Mouse (Mus musculus): Measurements from ENCODE around the gene Lsm6. TPM values are rescaled to one million over a fixed set of nuclear protein-coding genes. Genes with fewer than 3 reads are reported as not detected.
"Not testable (repeated sequence)": the region's sequence is repeated elsewhere in the genome, so short reads cannot be mapped to it uniquely, and the experiment has no call there.

Gene Lsm6
- polyA plus RNA-seq, 1 experiment from 2014 or later: 260 TPM

DNA sequence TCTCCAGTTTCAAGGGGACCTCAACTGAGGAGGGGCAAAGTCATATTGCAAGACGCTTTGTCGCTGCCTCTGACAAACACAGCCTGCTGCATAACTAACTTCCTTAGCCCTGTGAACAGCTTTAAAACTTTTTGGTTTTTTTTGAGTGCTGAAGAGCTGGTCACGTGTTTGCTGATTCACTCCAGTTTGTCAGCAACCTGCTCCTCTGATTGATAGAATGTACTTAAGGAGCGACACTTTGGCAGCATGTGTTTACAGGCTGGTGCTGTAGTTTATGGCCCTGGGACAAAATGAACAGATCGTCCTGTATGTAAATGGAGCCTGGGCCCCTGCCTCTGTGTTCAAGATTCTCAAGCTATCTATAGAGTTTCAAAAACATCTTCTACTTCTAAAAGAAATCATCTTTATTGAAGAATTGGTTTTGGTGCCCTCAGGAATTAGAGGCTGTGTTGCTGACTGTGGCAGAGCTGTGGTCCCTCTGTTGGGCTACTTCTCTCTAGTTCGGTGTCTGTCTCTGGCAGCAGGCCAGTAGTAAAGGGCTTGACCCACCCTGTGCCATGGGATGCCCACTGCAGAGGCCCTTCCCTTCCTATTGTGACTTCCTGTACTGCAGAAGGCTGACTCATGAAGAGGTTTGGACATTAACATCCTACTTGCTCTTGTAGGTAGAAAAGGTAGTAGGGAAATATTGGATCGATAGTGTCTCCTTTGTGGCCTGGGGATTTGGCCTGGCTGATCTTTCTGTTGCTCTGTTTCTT is 17.9 kb upstream of the Lsm6 start:
- WGBS: 57% methylated on average over 7 of the region's 7 CpGs
- H3K4me3 ChIP-seq (ENCODE audit: low read depth, low read length): no peak overlapping the region
- no peak for ATAC-seq (ENCODE audit: insufficient number of reproducible peaks, insufficient read depth, low FRiP score, low read depth)

DNA sequence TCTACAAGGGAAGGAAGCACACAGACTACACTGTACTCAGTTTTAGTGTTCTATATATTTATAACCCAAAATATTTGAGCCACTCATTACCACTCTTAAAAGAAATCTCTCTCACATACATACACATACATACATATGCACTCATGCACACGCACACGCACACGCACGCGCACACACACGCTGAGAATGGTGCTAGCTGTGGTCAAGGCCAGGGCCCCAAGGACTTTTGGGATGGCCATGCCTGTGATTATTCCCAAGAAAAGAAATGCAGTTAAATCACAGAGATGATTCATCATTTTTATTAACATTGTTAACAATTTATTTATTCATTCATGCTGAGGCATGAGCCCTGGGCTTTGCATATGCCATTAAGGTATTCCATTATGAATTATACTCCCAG is 15.2 kb upstream of the Lsm6 start:
- Histone ChIP-seq H3K27me3 (ENCODE audit: control insufficient read depth, insufficient read depth, low read length) (no peaks in the 10 kb centered on the region), H3K4me3 (ENCODE audit: low read depth, low read length) (no peak overlapping the region), H3K9me3 (ENCODE audit: control insufficient read depth, low read depth, low read length) (no peaks in the 10 kb centered on the region), H3K36me3 (ENCODE audit: control insufficient read depth, insufficient read depth, low read length) (no peaks in the 10 kb centered on the region), H3K9ac (replicated peaks; ENCODE audit: low read depth, low read length) (no peak overlapping the region), H3K4me2 (replicated peaks; ENCODE audit: low read depth, low read length) (no peak overlapping the region), H3K4me1 (ENCODE audit: control insufficient read depth, insufficient read depth, low read length) (0 out of 2 replicates have a peak, but pooled peaks cover 2% of the 10 kb centered on the region), H3K27ac (ENCODE audit: low read length) (no peak overlapping the region)
- WGBS: 89% methylated on average over 6 of the region's 6 CpGs
- ATAC-seq (ENCODE audit: insufficient number of reproducible peaks, insufficient read depth, low FRiP score, low read depth): no peak

More for the DNA sequence above, 17.9 kb upstream of the Lsm6 start:
- no peak overlapping the region for H3K4me2 ChIP-seq (replicated peaks; ENCODE audit: low read depth, low read length)
- no peaks in the 10 kb centered on the region for H3K36me3 ChIP-seq (ENCODE audit: control insufficient read depth, insufficient read depth, low read length)
- H3K9ac ChIP-seq (replicated peaks; ENCODE audit: low read depth, low read length): no peak overlapping the region
- no peaks in the 10 kb centered on the region for H3K9me3 ChIP-seq (ENCODE audit: control insufficient read depth, low read depth, low read length)
- no peak overlapping the region for H3K27ac ChIP-seq (ENCODE audit: low read length)
- H3K4me1 ChIP-seq (ENCODE audit: control insufficient read depth, insufficient read depth, low read length): 0 out of 2 replicates have a peak, but pooled peaks cover 2% of the 10 kb centered on the region
- H3K27me3 ChIP-seq (ENCODE audit: control insufficient read depth, insufficient read depth, low read length): no peaks in the 10 kb centered on the region

DNA sequence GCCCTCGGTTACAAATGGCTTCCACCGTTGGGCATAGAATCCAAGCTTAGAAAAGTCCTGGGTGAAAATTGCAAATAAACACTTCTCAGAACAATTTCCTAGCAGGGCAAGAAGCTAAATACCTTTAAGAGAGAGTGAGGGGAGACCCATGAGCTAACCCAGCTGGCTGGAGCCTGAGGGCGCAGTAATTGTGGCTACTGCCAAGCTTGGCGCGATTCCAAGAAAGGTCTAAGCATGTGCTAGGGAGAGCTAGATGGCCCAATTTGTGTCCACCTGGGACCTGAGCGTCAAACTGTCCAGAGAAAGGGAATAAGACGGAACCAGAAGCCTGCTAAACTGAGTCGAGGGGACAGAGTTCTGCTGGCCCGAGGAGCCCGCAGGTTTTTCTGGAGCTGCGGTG is 7.5 kb upstream of the Lsm6 start:
- WGBS: 74% methylated on average over 11 of the region's 11 CpGs
- Histone ChIP-seq H3K36me3 (ENCODE audit: control insufficient read depth, insufficient read depth, low read length) (no peaks in the 10 kb centered on the region), H3K9me3 (ENCODE audit: control insufficient read depth, low read depth, low read length) (no peaks in the 10 kb centered on the region), H3K4me3 (ENCODE audit: low read depth, low read length) (no peak overlapping the region), H3K27me3 (ENCODE audit: control insufficient read depth, insufficient read depth, low read length) (no peaks in the 10 kb centered on the region), H3K27ac (ENCODE audit: low read length) (no peak overlapping the region), H3K9ac (replicated peaks; ENCODE audit: low read depth, low read length) (no peak overlapping the region), H3K4me1 (ENCODE audit: control insufficient read depth, insufficient read depth, low read length) (no peaks in the 10 kb centered on the region), H3K4me2 (replicated peaks; ENCODE audit: low read depth, low read length) (no peak overlapping the region)
- no peak for ATAC-seq (ENCODE audit: insufficient number of reproducible peaks, insufficient read depth, low FRiP score, low read depth)

DNA sequence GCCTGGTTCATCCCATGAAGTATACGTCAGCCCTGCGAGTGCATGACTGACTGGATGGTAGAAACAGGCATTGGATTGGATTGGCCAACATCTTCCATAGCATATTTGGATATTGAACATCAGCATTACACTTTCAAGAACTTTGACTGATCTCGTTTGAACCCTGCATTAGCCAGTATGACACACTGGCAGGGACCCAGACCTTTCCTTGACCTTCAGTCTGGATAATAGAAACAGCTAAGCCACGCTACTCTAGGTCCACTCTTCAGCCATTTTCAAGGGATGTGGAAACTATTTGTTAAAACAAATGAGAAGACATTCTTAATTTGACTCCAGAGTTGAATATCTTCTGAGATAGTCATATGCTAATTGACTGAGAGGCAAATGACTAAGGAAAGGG is 3.6 kb upstream of the Lsm6 start:
- Histone ChIP-seq H3K4me2 (replicated peaks; ENCODE audit: low read depth, low read length) (no peak overlapping the region), H3K4me3 (ENCODE audit: low read depth, low read length) (no peak overlapping the region), H3K27me3 (ENCODE audit: control insufficient read depth, insufficient read depth, low read length) (no peaks in the 10 kb centered on the region), H3K9ac (replicated peaks; ENCODE audit: low read depth, low read length) (no peak overlapping the region), H3K9me3 (ENCODE audit: control insufficient read depth, low read depth, low read length) (no peaks in the 10 kb centered on the region), H3K27ac (ENCODE audit: low read length) (no peak overlapping the region), H3K36me3 (ENCODE audit: control insufficient read depth, insufficient read depth, low read length) (no peaks in the 10 kb centered on the region), H3K4me1 (ENCODE audit: control insufficient read depth, insufficient read depth, low read length) (0 out of 2 replicates have a peak, but pooled peaks cover 4% of the 10 kb centered on the region)
- no peak for ATAC-seq (ENCODE audit: insufficient number of reproducible peaks, insufficient read depth, low FRiP score, low read depth)
- WGBS: 85% methylated on average over 4 of the region's 4 CpGs

DNA sequence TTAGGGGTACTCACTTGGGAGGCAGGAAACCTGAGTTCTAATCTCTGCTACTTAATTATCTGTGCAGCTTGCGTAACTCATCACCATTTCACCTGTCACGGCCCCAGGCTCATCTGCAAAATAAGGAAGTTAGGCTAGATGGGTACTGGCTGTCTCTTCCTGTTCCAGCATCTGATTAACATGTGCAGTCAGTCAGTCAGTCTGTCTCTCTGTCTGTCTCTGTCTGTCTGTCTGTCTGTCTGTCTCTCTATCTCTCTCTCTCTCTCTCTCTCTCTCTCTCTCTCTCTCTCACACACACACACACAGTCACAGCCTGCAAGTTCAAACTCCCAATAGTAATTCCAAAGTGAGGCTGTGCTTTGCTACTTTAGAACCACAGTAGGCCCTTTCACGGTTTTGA is 967 bp downstream of the Lsm6 start:
- H3K9ac ChIP-seq (replicated peaks; ENCODE audit: low read depth, low read length): peak overlapping the region; percentile 79; the same call in 1 of the 2 replicates
- peak overlapping the region; percentile 68 for H3K4me3 ChIP-seq (ENCODE audit: low read depth, low read length)

DNA sequence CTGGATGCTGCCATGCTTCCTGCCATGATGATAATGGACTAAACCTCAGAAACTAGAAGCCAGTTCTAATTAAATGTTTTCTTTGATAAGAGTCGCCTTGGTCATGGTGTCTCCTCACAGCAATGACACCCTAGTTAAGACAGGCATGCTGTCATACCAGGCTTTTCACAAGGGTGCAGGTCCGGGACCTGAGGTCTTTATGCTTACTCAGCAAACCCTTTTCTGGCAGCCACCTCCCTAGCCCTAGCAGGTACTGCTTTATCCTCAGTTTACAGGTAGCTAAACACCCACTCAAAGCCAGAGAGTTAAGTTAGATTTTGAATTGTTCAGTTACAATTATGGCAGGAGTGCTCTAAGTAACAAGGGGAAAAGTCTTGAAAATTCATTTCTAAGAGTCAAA is 6.2 kb downstream of the Lsm6 start:
- Histone ChIP-seq H3K4me1 (ENCODE audit: control insufficient read depth, insufficient read depth, low read length) (peaks cover 21% of the 10 kb centered on the region), H3K9ac (replicated peaks; ENCODE audit: low read depth, low read length) (no peak overlapping the region), H3K4me2 (replicated peaks; ENCODE audit: low read depth, low read length) (no peak overlapping the region), H3K27me3 (ENCODE audit: control insufficient read depth, insufficient read depth, low read length) (no peaks in the 10 kb centered on the region), H3K36me3 (ENCODE audit: control insufficient read depth, insufficient read depth, low read length) (peaks cover 26% of the 10 kb centered on the region), H3K4me3 (ENCODE audit: low read depth, low read length) (no peak overlapping the region), H3K9me3 (ENCODE audit: control insufficient read depth, low read depth, low read length) (no peaks in the 10 kb centered on the region), H3K27ac (ENCODE audit: low read length) (no peak overlapping the region)
- WGBS: 94% methylated on average over 2 of the region's 2 CpGs
- ATAC-seq (ENCODE audit: insufficient number of reproducible peaks, insufficient read depth, low FRiP score, low read depth): no peak

More for the DNA sequence above, 967 bp downstream of the Lsm6 start:
- H3K4me2 ChIP-seq (replicated peaks; ENCODE audit: low read depth, low read length): peak overlapping the region; percentile 59
- not testable (repeated sequence) for H3K27me3 ChIP-seq (ENCODE audit: control insufficient read depth, insufficient read depth, low read length); H3K27ac ChIP-seq (ENCODE audit: low read length); H3K9me3 ChIP-seq (ENCODE audit: control insufficient read depth, low read depth, low read length); H3K36me3 ChIP-seq (ENCODE audit: control insufficient read depth, insufficient read depth, low read length); ATAC-seq (ENCODE audit: insufficient number of reproducible peaks, insufficient read depth, low FRiP score, low read depth)
- H3K4me1 ChIP-seq (ENCODE audit: control insufficient read depth, insufficient read depth, low read length): peaks cover 25% of the 10 kb centered on the region
- WGBS: 29% methylated on average over 3 of the region's 3 CpGs

DNA sequence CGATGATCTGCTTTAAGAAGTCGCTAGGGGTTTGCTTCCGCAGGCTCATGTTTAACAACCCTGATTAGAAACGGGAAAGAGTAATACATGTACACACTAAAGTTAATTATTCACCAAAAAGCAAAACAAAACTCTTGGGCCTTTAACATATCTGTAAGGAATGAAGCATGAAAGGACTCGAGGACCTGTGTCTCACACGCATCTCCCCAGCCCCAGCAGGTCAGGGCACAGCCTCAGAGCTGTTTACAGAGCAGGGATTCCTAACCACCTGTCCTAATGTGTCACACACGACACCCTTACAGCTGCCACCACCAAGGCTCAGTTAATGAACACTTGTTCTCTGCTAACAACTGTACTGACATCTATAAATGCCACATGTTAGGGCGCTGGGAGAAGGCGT is 7.9 kb downstream of the Lsm6 start:
- Histone ChIP-seq H3K9ac (replicated peaks; ENCODE audit: low read depth, low read length) (no peak overlapping the region), H3K9me3 (ENCODE audit: control insufficient read depth, low read depth, low read length) (no peaks in the 10 kb centered on the region), H3K27me3 (ENCODE audit: control insufficient read depth, insufficient read depth, low read length) (no peaks in the 10 kb centered on the region), H3K4me1 (ENCODE audit: control insufficient read depth, insufficient read depth, low read length) (peaks cover 11% of the 10 kb centered on the region), H3K4me3 (ENCODE audit: low read depth, low read length) (no peak overlapping the region), H3K36me3 (ENCODE audit: control insufficient read depth, insufficient read depth, low read length) (peaks cover 42% of the 10 kb centered on the region), H3K27ac (ENCODE audit: low read length) (no peak overlapping the region), H3K4me2 (replicated peaks; ENCODE audit: low read depth, low read length) (no peak overlapping the region)
- WGBS: 58% methylated on average over 9 of the region's 9 CpGs
- peak; percentile 69; the same call in 1 of the 2 replicates for ATAC-seq (ENCODE audit: insufficient number of reproducible peaks, insufficient read depth, low FRiP score, low read depth)

DNA sequence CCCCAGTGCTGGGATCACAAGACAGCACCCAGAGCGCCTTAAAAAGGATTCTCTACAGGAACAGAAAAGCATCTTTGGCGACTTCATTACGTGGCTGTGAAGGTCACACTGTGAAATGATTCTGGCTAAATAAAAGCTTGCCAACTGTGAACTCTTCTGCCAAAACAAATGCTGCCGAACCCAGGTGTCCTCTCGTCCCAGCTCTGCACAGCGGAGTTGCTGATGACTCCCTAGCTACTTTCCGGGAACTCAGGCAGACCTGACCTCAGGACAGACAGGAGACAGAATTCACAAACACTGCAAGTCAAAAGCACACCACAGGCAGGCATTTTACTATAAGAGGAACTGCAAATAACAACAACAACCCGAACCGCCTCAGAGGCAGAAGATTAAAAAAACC is 8.5 kb downstream of the Lsm6 start:
- Histone ChIP-seq H3K27me3 (ENCODE audit: control insufficient read depth, insufficient read depth, low read length) (no peaks in the 10 kb centered on the region), H3K9me3 (ENCODE audit: control insufficient read depth, low read depth, low read length) (no peaks in the 10 kb centered on the region), H3K4me1 (ENCODE audit: control insufficient read depth, insufficient read depth, low read length) (peaks cover 11% of the 10 kb centered on the region), H3K4me2 (replicated peaks; ENCODE audit: low read depth, low read length) (no peak overlapping the region), H3K9ac (replicated peaks; ENCODE audit: low read depth, low read length) (no peak overlapping the region), H3K4me3 (ENCODE audit: low read depth, low read length) (no peak overlapping the region), H3K27ac (ENCODE audit: low read length) (peak overlapping the region; percentile 1; the same call in 1 of the 2 replicates), H3K36me3 (ENCODE audit: control insufficient read depth, insufficient read depth, low read length) (peaks cover 48% of the 10 kb centered on the region)
- 87% methylated on average over 9 of the region's 9 CpGs for WGBS
- no peak for ATAC-seq (ENCODE audit: insufficient number of reproducible peaks, insufficient read depth, low FRiP score, low read depth)

DNA sequence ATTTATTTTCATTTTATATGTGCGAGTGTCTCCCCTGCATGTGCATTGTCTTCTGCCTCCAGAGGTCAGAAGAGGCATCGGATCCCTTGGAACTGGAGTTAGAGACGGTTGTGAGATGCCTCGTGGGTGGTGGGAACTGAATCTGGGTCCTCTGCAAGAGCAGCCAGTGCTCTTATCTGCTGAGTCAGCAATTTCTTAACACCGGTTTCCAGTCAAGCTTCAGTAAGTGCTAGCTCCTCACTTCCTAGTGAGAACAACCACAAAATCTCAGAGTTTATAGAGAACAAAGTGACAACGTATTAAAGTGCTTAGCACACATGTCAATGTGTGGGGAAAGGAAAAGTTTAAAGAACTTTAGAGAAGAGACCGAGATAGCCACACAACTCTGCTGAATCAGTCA is 9.2 kb downstream of the Lsm6 start:
- H3K4me3 ChIP-seq (ENCODE audit: low read depth, low read length): no peak overlapping the region
- no peak overlapping the region for H3K27ac ChIP-seq (ENCODE audit: low read length)
- peaks cover 6% of the 10 kb centered on the region; the same call in 1 of the 2 replicates for H3K4me1 ChIP-seq (ENCODE audit: control insufficient read depth, insufficient read depth, low read length)
- peaks cover 55% of the 10 kb centered on the region for H3K36me3 ChIP-seq (ENCODE audit: control insufficient read depth, insufficient read depth, low read length)
- 90% methylated on average over 7 of the region's 7 CpGs for WGBS
- no peak overlapping the region for H3K9ac ChIP-seq (replicated peaks; ENCODE audit: low read depth, low read length)
- H3K4me2 ChIP-seq (replicated peaks; ENCODE audit: low read depth, low read length): no peak overlapping the region
- no peaks in the 10 kb centered on the region for H3K9me3 ChIP-seq (ENCODE audit: control insufficient read depth, low read depth, low read length)
- no peaks in the 10 kb centered on the region for H3K27me3 ChIP-seq (ENCODE audit: control insufficient read depth, insufficient read depth, low read length)
- ATAC-seq (ENCODE audit: insufficient number of reproducible peaks, insufficient read depth, low FRiP score, low read depth): no peak

Data from stomach, embryonic 14.5 days (tissue).